Mouse (Mus musculus) midbrain, embryonic 12.5 days (tissue): ENCODE data around the gene Syne2. TPM values are rescaled to one million over a fixed set of nuclear protein-coding genes. Genes with fewer than 3 reads are reported as not detected.

Experiments used
- ATAC-seq: fragments of 200-750 bp; cut with Nextera tagmentation; 2 replicates; pipeline ENCODE4 v1.8.0; 2017; ENCODE audit warnings: low read depth, moderate TSS enrichment, moderate library complexity; ENCODE audit not compliant: low FRiP score
- H3K27ac ChIP-seq: fragments of 300-500 bp; sonication (generic); replicated peaks from 2 replicates; pipeline ENCODE4 v1.5.1; 2016; ENCODE audit warnings: mild to moderate bottlenecking
- H3K27me3 ChIP-seq: fragments of 300-500 bp; sonication (generic); 2 replicates; pipeline ENCODE4 v1.6.1; 2016; ENCODE audit warnings: mild to moderate bottlenecking
- H3K36me3 ChIP-seq: fragments of 300-500 bp; sonication (generic); 2 replicates; pipeline ENCODE4 v1.6.1; 2016
- H3K4me1 ChIP-seq: fragments of 300-500 bp; sonication (generic); 2 replicates; pipeline ENCODE4 v1.6.1; 2016
- H3K4me2 ChIP-seq: fragments of 300-500 bp; sonication (generic); replicated peaks from 2 replicates; pipeline ENCODE4 v1.6.1; 2016; ENCODE audit warnings: mild to moderate bottlenecking, moderate library complexity
- H3K4me3 ChIP-seq: fragments of 300-500 bp; sonication (generic); 2 replicates; pipeline ENCODE4 v1.5.1; 2016; ENCODE audit warnings: mild to moderate bottlenecking
- H3K9ac ChIP-seq: fragments of 300-500 bp; sonication (generic); replicated peaks from 2 replicates; pipeline ENCODE4 v1.6.1; 2016; ENCODE audit warnings: mild to moderate bottlenecking, moderate library complexity
- H3K9me3 ChIP-seq: fragments of 300-500 bp; sonication (generic); 2 replicates; pipeline ENCODE4 v1.6.1; 2016; ENCODE audit warnings: mild to moderate bottlenecking
- WGBS: fragments of 180-500 bp; shearing (Covaris S2); methylation state at CpG from one replicate; pipeline ENCODE4 v1.1.7; 2016; 5-methylcytosine and 5-hydroxymethylcytosine counted together
- polyA plus RNA-seq: library from polyadenylated mRNA; unstranded; fragments of >200 nt; fragmentation: Nextera tagmentation; extraction: Ambion mirVana; gene quantifications from 2 replicates; pipeline ENCODE4 v1.2.1, GENCODE M21; 2016

Syne2 gene
- polyA plus RNA-seq, 1 experiment from 2014 or later: 116 TPM

- no peak overlapping the region for H3K27ac ChIP-seq
- no peaks in the 10 kb centered on the region for H3K9me3 ChIP-seq
- ATAC-seq: peak; percentile 12; the same call in 1 of the 2 replicates
- peak overlapping the region; percentile 80 for H3K4me2 ChIP-seq
- WGBS: 13% methylated on average over 24 of the region's 25 CpGs
- peaks cover 8% of the 10 kb centered on the region for H3K27me3 ChIP-seq
- H3K9ac ChIP-seq: peak overlapping the region; percentile 93
- H3K36me3 ChIP-seq: no peaks in the 10 kb centered on the region
- peak overlapping the region; percentile 81 for H3K4me3 ChIP-seq
- peaks cover 36% of the 10 kb centered on the region for H3K4me1 ChIP-seq
Measured at GRCm38 (mm10) chr12:75816981-75817856, 715 bp upstream of the Syne2 start.

- Histone ChIP-seq H3K4me3 (peak overlapping the region; percentile 81), H3K9ac (peak overlapping the region; percentile 93), H3K36me3 (no peaks in the 10 kb centered on the region), H3K27me3 (peaks cover 8% of the 10 kb centered on the region), H3K4me1 (peaks cover 37% of the 10 kb centered on the region), H3K4me2 (peak overlapping the region; percentile 80), H3K9me3 (no peaks in the 10 kb centered on the region), H3K27ac (peak overlapping the region; percentile 83)
- under 1% methylated on average over 81 of the region's 93 CpGs for WGBS
- ATAC-seq: peak; percentile 78
Measured at GRCm38 (mm10) chr12:75818453-75819434, 810 bp downstream of the Syne2 start.

GRCm38 (mm10) chr12:75819481-75819880, 1.5 kb downstream of the Syne2 start:
- peak overlapping the region; percentile 80 for H3K4me2 ChIP-seq
- H3K27me3 ChIP-seq: peaks cover 8% of the 10 kb centered on the region
- H3K36me3 ChIP-seq: no peaks in the 10 kb centered on the region
- peaks cover 37% of the 10 kb centered on the region for H3K4me1 ChIP-seq
- H3K4me3 ChIP-seq: peak overlapping the region; percentile 81
- ATAC-seq: no peak
- peak overlapping the region; percentile 93 for H3K9ac ChIP-seq
- H3K9me3 ChIP-seq: no peaks in the 10 kb centered on the region
- 15% methylated on average over 11 of the region's 11 CpGs for WGBS
- H3K27ac ChIP-seq: peak overlapping the region; percentile 83; the same call in 1 of the 2 replicates

- Histone ChIP-seq H3K9me3 (no peaks in the 10 kb centered on the region), H3K4me2 (peak overlapping the region; percentile 80; the same call in 1 of the 2 replicates), H3K27me3 (peaks cover 8% of the 10 kb centered on the region), H3K36me3 (no peaks in the 10 kb centered on the region), H3K9ac (no peak overlapping the region), H3K27ac (no peak overlapping the region), H3K4me3 (no peak overlapping the region), H3K4me1 (peaks cover 37% of the 10 kb centered on the region)
- WGBS: 79% methylated on average over 7 of the region's 7 CpGs
- ATAC-seq: no peak
Measured at GRCm38 (mm10) chr12:75820216-75820615, 2.3 kb downstream of the Syne2 start.

- H3K9ac ChIP-seq: no peak overlapping the region
- no peaks in the 10 kb centered on the region for H3K9me3 ChIP-seq
- no peak overlapping the region for H3K4me3 ChIP-seq
- no peak overlapping the region for H3K27ac ChIP-seq
- no peaks in the 10 kb centered on the region for H3K36me3 ChIP-seq
- WGBS: 62% methylated on average over 6 of the region's 6 CpGs
- peaks cover 6% of the 10 kb centered on the region for H3K27me3 ChIP-seq
- H3K4me2 ChIP-seq: no peak overlapping the region
- H3K4me1 ChIP-seq: peaks cover 39% of the 10 kb centered on the region
- ATAC-seq: no peak
Measured at GRCm38 (mm10) chr12:75822122-75822521, 4.2 kb downstream of the Syne2 start.

- Histone ChIP-seq H3K4me3 (no peak overlapping the region), H3K27ac (no peak overlapping the region), H3K4me2 (no peak overlapping the region), H3K9ac (no peak overlapping the region), H3K36me3 (no peaks in the 10 kb centered on the region), H3K4me1 (peaks cover 34% of the 10 kb centered on the region), H3K9me3 (no peaks in the 10 kb centered on the region), H3K27me3 (no peaks in the 10 kb centered on the region)
- no peak for ATAC-seq
- 93% methylated on average over 6 of the region's 6 CpGs for WGBS
Measured at GRCm38 (mm10) chr12:75823475-75823874, 5.5 kb downstream of the Syne2 start.

- Histone ChIP-seq H3K4me2 (no peak overlapping the region), H3K4me1 (peaks cover 28% of the 10 kb centered on the region), H3K4me3 (no peak overlapping the region), H3K9ac (no peak overlapping the region), H3K9me3 (no peaks in the 10 kb centered on the region), H3K27me3 (no peaks in the 10 kb centered on the region), H3K36me3 (no peaks in the 10 kb centered on the region), H3K27ac (no peak overlapping the region)
- no peak for ATAC-seq
- 94% methylated on average over 7 of the region's 7 CpGs for WGBS
Measured at GRCm38 (mm10) chr12:75825458-75825857, 7.5 kb downstream of the Syne2 start.

GRCm38 (mm10) chr12:75826699-75827353, 8.9 kb downstream of the Syne2 start:
- ATAC-seq: no peak
- WGBS: 77% methylated on average over 10 of the region's 10 CpGs
- Histone ChIP-seq H3K9ac (no peak overlapping the region), H3K27ac (no peak overlapping the region), H3K4me2 (no peak overlapping the region), H3K36me3 (no peaks in the 10 kb centered on the region), H3K4me3 (no peak overlapping the region), H3K4me1 (peaks cover 18% of the 10 kb centered on the region), H3K9me3 (no peaks in the 10 kb centered on the region), H3K27me3 (no peaks in the 10 kb centered on the region)

GRCm38 (mm10) chr12:75827751-75828150, 9.8 kb downstream of the Syne2 start:
- no peak for ATAC-seq
- no peak overlapping the region for H3K27ac ChIP-seq
- 88% methylated on average over 15 of the region's 15 CpGs for WGBS

GRCm38 (mm10) chr12:75829616-75830015, 11.7 kb downstream of the Syne2 start:
- Histone ChIP-seq H3K4me1 (peaks cover 23% of the 10 kb centered on the region), H3K36me3 (no peaks in the 10 kb centered on the region), H3K9me3 (no peaks in the 10 kb centered on the region), H3K27me3 (peaks cover 4% of the 10 kb centered on the region; the same call in 1 of the 2 replicates), H3K27ac (no peak overlapping the region), H3K4me3 (no peak overlapping the region), H3K9ac (no peak overlapping the region), H3K4me2 (no peak overlapping the region)
- WGBS: 87% methylated on average over 5 of the region's 5 CpGs
- ATAC-seq: no peak

More at GRCm38 (mm10) chr12:75827751-75828150, 9.8 kb downstream of the Syne2 start:
- H3K27me3 ChIP-seq: no peaks in the 10 kb centered on the region
- no peak overlapping the region for H3K4me3 ChIP-seq
- H3K4me1 ChIP-seq: peaks cover 12% of the 10 kb centered on the region
- H3K4me2 ChIP-seq: no peak overlapping the region
- no peak overlapping the region for H3K9ac ChIP-seq
- H3K36me3 ChIP-seq: no peaks in the 10 kb centered on the region
- H3K9me3 ChIP-seq: no peaks in the 10 kb centered on the region

- H3K27me3 ChIP-seq: peaks cover 4% of the 10 kb centered on the region; the same call in 1 of the 2 replicates
- no peak for ATAC-seq
- H3K36me3 ChIP-seq: no peaks in the 10 kb centered on the region
- no peak overlapping the region for H3K4me2 ChIP-seq
- no peaks in the 10 kb centered on the region for H3K9me3 ChIP-seq
- peaks cover 44% of the 10 kb centered on the region for H3K4me1 ChIP-seq
- H3K9ac ChIP-seq: no peak overlapping the region
- 87% methylated on average over 12 of the region's 12 CpGs for WGBS
- no peak overlapping the region for H3K27ac ChIP-seq
- no peak overlapping the region for H3K4me3 ChIP-seq
Measured at GRCm38 (mm10) chr12:75833149-75833959, 15.4 kb downstream of the Syne2 start.
